Mouse (Mus musculus) C2C12 (cell line): ENCODE measurements around the gene Shisa6. TPM values are rescaled to one million over a fixed set of nuclear protein-coding genes. Genes with fewer than 3 reads are reported as not detected.

ENCODE experiments used
- H3K27me3 ChIP-seq: one replicate; pipeline ENCODE4 v1.6.1; 2011; ENCODE audit not compliant: control insufficient read depth, insufficient read depth, insufficient read length
- H3K36me3 ChIP-seq: one replicate; pipeline ENCODE4 v1.6.1; 2011; ENCODE audit not compliant: control insufficient read depth, insufficient read depth
- H3K4me3 ChIP-seq: one replicate; pipeline ENCODE4 v1.5.1; 2011; ENCODE audit warnings: mild to moderate bottlenecking, control low read depth; ENCODE audit not compliant: poor library complexity, insufficient read depth, severe bottlenecking
- H3K79me2 ChIP-seq: one replicate; pipeline ENCODE4 v1.6.1; 2011; ENCODE audit not compliant: control insufficient read depth, insufficient read depth
- H3K79me3 ChIP-seq: one replicate; pipeline ENCODE4 v1.6.1; 2011; ENCODE audit warnings: low read depth, control low read depth
- H3ac ChIP-seq: one replicate; pipeline ENCODE3; 2011; ENCODE audit warnings: low read depth; ENCODE audit not compliant: control insufficient read depth, insufficient read length
- CEBPB ChIP-seq: IDR thresholded peaks from one replicate; pipeline ENCODE4 v1.6.1; 2011; ENCODE audit warnings: low read depth, mild to moderate bottlenecking, control low read depth, moderate library complexity
- CTCF ChIP-seq: IDR thresholded peaks from one replicate; pipeline ENCODE4 v1.5.1; 2011; ENCODE audit not compliant: control insufficient read depth, insufficient read depth, insufficient read length
- FOSL1 ChIP-seq: IDR thresholded peaks from one replicate; pipeline ENCODE4 v1.8.0; 2011; ENCODE audit warnings: mild to moderate bottlenecking, low read length; ENCODE audit not compliant: poor library complexity, insufficient read depth, severe bottlenecking
- MAX ChIP-seq: IDR thresholded peaks from one replicate; pipeline ENCODE4 v1.6.1; 2011; ENCODE audit warnings: mild to moderate bottlenecking, control low read depth
- MYOD1 ChIP-seq: IDR thresholded peaks from one replicate; pipeline ENCODE4 v1.6.1; 2011; ENCODE audit warnings: low read depth; ENCODE audit not compliant: control insufficient read depth, insufficient read length
- MYOG ChIP-seq: IDR thresholded peaks from one replicate; pipeline ENCODE4 v1.6.1; 2011; ENCODE audit not compliant: control insufficient read depth, insufficient read length; ENCODE audit errors: extremely low read depth
- USF1 ChIP-seq: IDR thresholded peaks from one replicate; pipeline ENCODE4 v1.6.1; 2011; ENCODE audit warnings: low read depth, mild to moderate bottlenecking, control low read depth, moderate library complexity
- polyA plus RNA-seq: library from polyadenylated mRNA; unstranded; fragments of >200 nt; fragmentation: generic; extraction: Trizol; gene quantifications from one replicate; pipeline ENCODE4 v1.2.1, GENCODE M21; 2012; ENCODE audit warnings: missing spikeins

Shisa6 gene
- polyA plus RNA-seq, 1 experiment, result not detected

DNA sequence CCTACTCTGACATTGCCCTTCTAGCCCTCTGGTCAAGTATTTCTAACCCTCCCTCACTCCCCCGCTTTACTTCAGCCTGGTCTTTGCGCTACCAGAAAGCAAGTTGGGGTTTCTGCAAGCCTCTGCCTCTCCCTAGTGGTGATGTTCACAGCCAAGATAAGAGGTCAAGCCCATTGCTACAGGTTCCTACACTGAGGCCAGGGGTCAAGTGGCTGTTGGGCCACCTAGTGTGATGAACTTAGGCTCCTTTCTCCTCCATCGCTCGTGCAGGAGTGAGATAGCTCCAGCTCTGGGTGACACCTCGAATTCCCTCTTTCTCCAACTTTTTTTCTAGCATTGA is 1.2 kb upstream of the Shisa6 start:
- Histone ChIP-seq H3K79me3 (no peaks in the 10 kb centered on the region), H3ac (no peak overlapping the region), H3K36me3 (no peaks in the 10 kb centered on the region), H3K4me3 (no peak overlapping the region), H3K27me3 (no peaks in the 10 kb centered on the region), H3K79me2 (no peaks in the 10 kb centered on the region)
- TF ChIP-seq MYOD1 (no peak), CEBPB (no peak), USF1 (no peak)

DNA sequence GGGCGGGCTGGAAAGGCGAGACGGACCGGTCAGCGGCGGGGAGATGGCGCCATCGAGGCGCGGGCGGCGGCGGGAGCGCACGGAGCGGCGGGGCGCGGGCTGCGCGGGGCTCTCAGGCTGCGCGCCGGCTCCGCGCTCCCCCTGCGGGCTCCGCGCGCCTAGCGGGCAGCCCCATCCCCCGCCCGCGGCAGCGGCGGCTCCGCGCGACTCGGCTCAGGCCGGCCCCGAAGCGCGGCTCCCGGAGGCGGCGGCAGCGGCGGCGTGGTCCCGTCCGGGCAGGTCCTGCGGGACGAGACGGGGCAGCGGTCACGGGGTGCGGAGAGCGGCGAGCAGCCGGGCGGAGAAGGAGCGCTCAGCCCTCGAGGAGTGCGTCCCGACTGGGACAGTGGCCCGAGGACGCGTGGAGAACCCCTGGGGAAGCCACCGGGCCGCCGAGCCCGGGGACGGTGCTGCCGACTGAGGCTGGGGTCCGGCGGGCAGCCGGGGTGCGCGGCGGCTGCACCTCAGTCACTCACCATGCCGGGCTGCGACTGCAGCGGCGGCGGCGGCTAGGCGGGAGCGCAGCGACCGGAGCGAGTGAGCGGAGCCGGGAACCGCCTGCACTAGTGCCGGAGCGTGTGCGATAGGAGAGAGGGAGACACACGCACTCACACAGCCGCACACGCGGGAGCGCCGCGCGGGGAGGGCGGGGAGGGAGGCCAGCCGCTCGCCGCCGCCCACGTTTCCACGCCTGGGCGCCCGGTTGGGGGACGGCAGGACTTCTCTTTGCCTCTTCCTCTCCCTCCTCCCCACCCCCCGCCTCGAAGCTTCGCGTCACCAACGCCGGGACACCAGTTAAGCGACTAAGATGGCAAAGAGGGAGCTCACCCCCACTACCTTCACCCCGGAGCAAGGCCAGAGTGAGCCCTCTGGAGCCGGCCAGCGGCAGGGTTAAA is 549 bp upstream of the Shisa6 start:
- TF ChIP-seq CEBPB (no peak), CTCF (no peak), USF1 (no peak), MYOD1 (no peak), FOSL1 (no peak), MAX (no peak), MYOG (no peak)
- H3K36me3 ChIP-seq, result no peaks in the 10 kb centered on the region
- H3K79me3 ChIP-seq, result no peaks in the 10 kb centered on the region
- no peak overlapping the region for H3ac ChIP-seq
- no peaks in the 10 kb centered on the region for H3K79me2 ChIP-seq
- H3K4me3 ChIP-seq, result no peak overlapping the region
- no peaks in the 10 kb centered on the region for H3K27me3 ChIP-seq

- H3K27me3 ChIP-seq, result no peaks in the 10 kb centered on the region
- H3ac ChIP-seq, result no peak overlapping the region
- H3K36me3 ChIP-seq, result no peaks in the 10 kb centered on the region
- no peak overlapping the region for H3K4me3 ChIP-seq
- no peaks in the 10 kb centered on the region for H3K79me3 ChIP-seq
- no peaks in the 10 kb centered on the region for H3K79me2 ChIP-seq
- TF ChIP-seq CEBPB, result no peak
- no peak for TF ChIP-seq MYOD1
- no peak for TF ChIP-seq CTCF
- no peak for TF ChIP-seq USF1
- TF ChIP-seq FOSL1, result no peak
- no peak for TF ChIP-seq MYOG
- TF ChIP-seq MAX, result no peak
These were observed 1.5 kb downstream of the Shisa6 start for GRCm38 (mm10) chr11:66524251-66524650.

- no peaks in the 10 kb centered on the region for H3K79me2 ChIP-seq
- no peak overlapping the region for H3ac ChIP-seq
- H3K79me3 ChIP-seq, result no peaks in the 10 kb centered on the region
- TF ChIP-seq MYOG (no peak), CTCF (no peak), MAX (no peak), MYOD1 (no peak), FOSL1 (no peak), CEBPB (no peak), USF1 (no peak)
- H3K27me3 ChIP-seq, result no peaks in the 10 kb centered on the region
- H3K36me3 ChIP-seq, result no peaks in the 10 kb centered on the region
- no peak overlapping the region for H3K4me3 ChIP-seq
These were observed 3.4 kb downstream of the Shisa6 start for GRCm38 (mm10) chr11:66522376-66522775.

- H3K27me3 ChIP-seq, result no peaks in the 10 kb centered on the region
- no peaks in the 10 kb centered on the region for H3K79me3 ChIP-seq
- no peaks in the 10 kb centered on the region for H3K79me2 ChIP-seq
- TF ChIP-seq FOSL1 (no peak), CEBPB (no peak), CTCF (no peak), MAX (no peak), MYOG (no peak), USF1 (no peak), MYOD1 (no peak)
- H3K4me3 ChIP-seq, result no peak overlapping the region
- no peaks in the 10 kb centered on the region for H3K36me3 ChIP-seq
- no peak overlapping the region for H3ac ChIP-seq
These were observed 6.4 kb downstream of the Shisa6 start for GRCm38 (mm10) chr11:66519386-66519785.

- H3K27me3 ChIP-seq, result no peaks in the 10 kb centered on the region
- H3K4me3 ChIP-seq, result no peak overlapping the region
- no peaks in the 10 kb centered on the region for H3K79me3 ChIP-seq
- H3K79me2 ChIP-seq, result no peaks in the 10 kb centered on the region
- TF ChIP-seq MYOD1, result no peak
- H3ac ChIP-seq, result no peak overlapping the region
- no peaks in the 10 kb centered on the region for H3K36me3 ChIP-seq
These were observed 11.4 kb downstream of the Shisa6 start for GRCm38 (mm10) chr11:66514346-66514745.
